Mouse (Mus musculus) urinary bladder, postnatal 25 days (tissue): ENCODE measurements around the gene Tnpo2.

ENCODE experiments used
- DNase-seq: peaks from one replicate; pipeline ENCODE4 v3.0.0; 2022; ENCODE audit warnings: low spot score

The Tnpo2 gene

GRCm38 (mm10) chr8:85036718-85037365 lies at the start of gene Tnpo2:
Gene Tnpo2 (plus strand): TSS chr8:85036915.
- DNase-seq, result peak; percentile 85

GRCm38 (mm10) chr8:84987388-84987787 lies 49.3 kb upstream of the Tnpo2 start:
- DNase-seq, result no peak

- DNase-seq, result no peak
These were observed 48.8 kb upstream of the Tnpo2 start for GRCm38 (mm10) chr8:84987903-84988302.

GRCm38 (mm10) chr8:84989311-84989731 lies 47.4 kb upstream of the Tnpo2 start:
- peak; percentile 69 for DNase-seq

- peak; percentile 95 for DNase-seq
These were observed 46.9 kb upstream of the Tnpo2 start for GRCm38 (mm10) chr8:84989810-84990209.

- peak; percentile 93 for DNase-seq
These were observed 46.4 kb upstream of the Tnpo2 start, which contains the start of gene Hook2 for GRCm38 (mm10) chr8:84990349-84990748. Gene Hook2 (plus strand): TSS chr8:84990603.

- peak; percentile 67 for DNase-seq
These were observed 45.9 kb upstream of the Tnpo2 start for GRCm38 (mm10) chr8:84990836-84991235.

- no peak for DNase-seq
These were observed 42.3 kb upstream of the Tnpo2 start for GRCm38 (mm10) chr8:84994375-84994774.

- DNase-seq, result no peak
These were observed 41.0 kb upstream of the Tnpo2 start for GRCm38 (mm10) chr8:84995680-84996079.

GRCm38 (mm10) chr8:84996978-84997377 lies 39.7 kb upstream of the Tnpo2 start:
- DNase-seq, result no peak

- peak; percentile 91 for DNase-seq
These were observed 38.9 kb upstream of the Tnpo2 start for GRCm38 (mm10) chr8:84997649-84998295.

GRCm38 (mm10) chr8:85007686-85008085 lies 29.0 kb upstream of the Tnpo2 start:
- peak; percentile 43 for DNase-seq

GRCm38 (mm10) chr8:85011242-85011641 lies 25.5 kb upstream of the Tnpo2 start:
- no peak for DNase-seq

- peak; percentile 67 for DNase-seq
These were observed 23.4 kb upstream of the Tnpo2 start for GRCm38 (mm10) chr8:85013230-85013840.

- DNase-seq, result no peak
These were observed 22.3 kb upstream of the Tnpo2 start, which contains the start of gene Best2 for GRCm38 (mm10) chr8:85014431-85014830. Gene Best2 (minus strand): TSS chr8:85014531.

- no peak for DNase-seq
These were observed 20.0 kb upstream of the Tnpo2 start for GRCm38 (mm10) chr8:85016724-85017123.

- no peak for DNase-seq
These were observed 19.5 kb upstream of the Tnpo2 start for GRCm38 (mm10) chr8:85017209-85017608.

GRCm38 (mm10) chr8:85021514-85022055 lies 15.1 kb upstream of the Tnpo2 start:
- no peak for DNase-seq

- no peak for DNase-seq
These were observed 12.9 kb upstream of the Tnpo2 start for GRCm38 (mm10) chr8:85023846-85024245.

GRCm38 (mm10) chr8:85025098-85025932 lies 11.4 kb upstream of the Tnpo2 start, which contains the start of gene Asna1:
Gene Asna1 (minus strand): TSS chr8:85025281.
- peak; percentile 69 for DNase-seq

GRCm38 (mm10) chr8:85026670-85027515 lies 9.8 kb upstream of the Tnpo2 start, which contains the start of gene Trir:
Gene Trir (plus strand): TSS chr8:85026823.
- peak; percentile 94 for DNase-seq
